Mouse (Mus musculus): Measurements from ENCODE around the gene Syf2.

DNA sequence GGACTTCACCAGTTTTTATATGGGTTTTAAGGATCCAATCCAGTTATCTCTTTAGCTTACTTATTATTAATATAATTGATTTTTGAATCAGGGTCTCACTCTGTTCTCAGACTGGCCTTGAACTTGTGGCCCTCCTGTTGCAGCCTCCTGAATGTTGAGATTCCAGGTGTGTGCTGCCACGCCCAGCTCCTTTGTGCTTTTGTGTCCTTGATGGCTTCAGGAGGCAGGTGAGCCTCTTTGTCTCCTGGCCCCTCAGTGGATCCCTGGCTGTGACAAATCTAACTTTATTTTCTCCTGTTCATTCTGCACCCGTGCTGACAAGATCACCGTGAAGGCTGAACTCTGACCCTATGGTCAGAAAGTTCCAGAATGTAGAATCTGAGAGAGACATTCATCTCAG is 56.3 kb downstream of the Syf2 start:
- TF ChIP-seq CTCF (IDR thresholded peaks at IDR 0.05) (no peak), POLR2A (IDR thresholded peaks at IDR 0.05; ENCODE audit: insufficient read depth, low read depth, low read length) (no peak), EP300 (IDR thresholded peaks at IDR 0.05; ENCODE audit: insufficient read depth, low read depth, low read length) (no peak)

Measured in heart, adult 2 months (tissue).